Mouse (Mus musculus) spleen, postnatal 10 days (tissue): ENCODE measurements around the gene Tesk1.

Source experiments
- DNase-seq, 2 experiments: peaks; one replicate each; pipeline ENCODE4 v3.0.0; 2021 to 2022; ENCODE audit warnings: low spot score in 2 of 2

Gene Tesk1

GRCm38 (mm10) chr4:43418973-43419656, 22.6 kb upstream of the Tesk1 start:
- no peak for DNase-seq

DNA sequence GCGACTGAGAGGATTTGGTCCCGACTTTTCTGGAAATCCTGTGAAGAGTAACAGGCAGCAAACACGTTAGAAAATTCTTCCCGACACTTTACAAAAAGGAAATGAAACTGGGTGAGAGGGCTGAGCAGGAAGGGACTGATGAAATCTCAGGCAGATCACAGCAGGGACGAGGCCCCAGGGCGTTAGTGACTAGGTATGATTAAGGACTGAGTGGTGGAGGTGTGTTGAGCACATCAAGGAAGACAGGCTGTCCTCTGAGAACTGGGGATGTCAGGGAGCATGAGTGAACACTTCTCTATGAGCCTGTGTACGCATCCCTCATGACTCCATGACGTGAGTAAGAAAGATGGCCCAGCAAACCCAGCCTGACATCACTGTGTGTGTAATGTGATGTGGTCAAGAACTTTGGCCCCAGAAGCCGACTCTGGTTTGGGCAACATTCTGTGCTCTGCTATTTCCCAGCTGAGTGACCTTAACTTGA, 21.9 kb upstream of the Tesk1 start:
- DNase-seq, result no peak

- DNase-seq, result peak; percentile 44 to 79
Measured at GRCm38 (mm10) chr4:43420305-43420704, 21.4 kb upstream of the Tesk1 start.

DNA sequence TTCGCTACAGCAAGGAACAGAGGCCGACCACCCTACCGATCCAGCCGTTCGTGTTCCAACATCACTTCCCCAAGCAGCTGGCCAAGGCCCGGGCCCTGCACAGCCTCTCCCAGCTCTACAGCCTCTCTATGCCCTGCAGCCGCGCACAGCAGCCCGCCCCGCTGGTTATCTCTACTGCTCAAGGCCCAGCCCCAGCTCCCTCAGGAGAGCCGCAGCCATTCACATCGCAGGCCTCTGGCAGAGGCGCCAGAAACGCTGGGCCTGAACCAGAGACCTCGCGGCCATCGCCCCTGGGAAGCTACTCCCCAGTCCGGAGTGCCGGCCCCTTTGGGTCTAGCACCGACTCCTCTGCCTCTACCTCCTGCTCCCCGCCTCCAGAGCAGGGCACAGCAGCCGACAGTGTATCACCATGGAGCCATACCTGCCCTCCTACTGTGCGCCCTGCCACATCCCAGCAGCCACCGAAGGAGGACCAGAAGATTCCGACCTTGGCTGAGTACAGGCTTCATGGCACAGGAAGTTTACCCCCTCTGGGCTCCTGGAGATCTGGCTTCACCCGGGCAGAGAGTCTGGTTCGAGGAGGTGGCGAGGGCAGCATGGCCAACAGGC, 20.0 kb upstream of the Tesk1 start:
- DNase-seq, result no peak

DNA sequence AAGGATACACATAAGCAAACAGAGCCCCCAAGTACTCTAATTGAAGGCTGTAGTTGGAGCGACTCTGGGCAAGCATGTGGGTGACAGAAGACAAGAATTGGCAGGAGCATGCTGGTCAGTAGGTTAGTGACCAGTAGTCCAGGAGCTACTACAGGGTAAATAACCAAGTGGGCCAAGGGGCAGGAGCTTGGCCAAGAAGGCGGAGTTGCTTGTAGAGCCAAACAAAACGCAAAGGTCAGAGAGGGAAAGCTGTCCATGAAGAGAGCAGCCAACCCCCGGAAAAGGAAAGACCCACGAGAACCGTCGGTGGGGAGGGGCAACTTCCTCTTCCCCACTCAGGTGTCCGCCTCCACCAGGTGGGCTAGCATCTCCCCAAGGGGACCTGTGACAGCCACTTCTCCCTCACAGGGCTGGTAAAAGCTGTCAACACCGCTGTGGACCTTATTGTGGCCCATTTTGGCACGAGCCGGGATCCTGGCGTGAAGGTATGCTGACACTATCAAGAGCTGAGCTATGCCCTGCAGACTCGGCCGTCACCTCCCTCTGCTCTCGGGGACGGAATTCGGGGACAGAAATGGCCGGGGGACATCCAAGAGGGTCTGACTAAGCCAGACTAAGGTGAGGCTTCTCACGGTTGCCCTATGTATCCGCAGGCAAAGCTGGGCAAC, 18.3 kb upstream of the Tesk1 start:
- no peak for DNase-seq

DNA sequence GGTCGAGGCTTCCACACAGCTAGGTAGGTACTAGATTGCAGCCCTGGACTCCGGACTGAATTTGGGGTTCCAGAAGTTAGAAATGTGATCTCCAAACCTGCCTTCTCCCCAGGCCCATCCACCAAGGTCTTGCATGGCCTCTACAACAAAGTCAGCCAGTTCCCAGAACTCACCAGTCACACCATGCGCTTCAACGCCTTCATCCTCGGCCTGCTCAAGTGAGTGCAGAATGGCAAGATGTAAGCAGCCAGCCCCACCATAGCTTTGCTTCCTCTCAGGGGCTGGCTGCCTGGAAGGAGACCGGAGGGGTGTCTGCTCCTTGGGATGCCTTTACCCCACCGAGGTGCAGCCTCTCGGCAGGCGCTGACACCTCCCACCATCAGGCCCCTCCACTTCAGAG, 17.7 kb upstream of the Tesk1 start:
- no peak for DNase-seq

DNA sequence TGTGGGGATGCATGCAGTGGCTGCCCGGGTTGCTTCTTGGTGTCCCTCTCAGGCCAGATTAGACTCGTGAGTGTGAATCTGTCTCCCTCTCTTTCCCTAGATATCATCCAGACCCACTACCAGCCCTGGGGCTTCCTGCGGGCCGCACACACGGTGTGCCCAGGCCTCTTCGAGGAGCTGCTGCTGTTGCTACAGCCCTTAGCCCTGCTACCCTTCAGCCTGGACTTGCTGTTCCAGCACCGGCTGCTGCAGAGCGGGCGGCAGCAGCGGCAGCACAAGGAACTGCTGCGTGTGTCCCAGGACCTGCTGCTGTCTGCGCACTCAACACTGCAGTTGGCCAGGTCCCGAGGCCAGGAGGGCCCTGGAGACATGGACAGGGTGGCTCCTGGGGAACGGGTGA, 16.5 kb upstream of the Tesk1 start:
- DNase-seq, result no peak

- no peak for DNase-seq
Measured at GRCm38 (mm10) chr4:43425648-43426380, 15.9 kb upstream of the Tesk1 start.

GRCm38 (mm10) chr4:43426487-43426886, 15.3 kb upstream of the Tesk1 start:
- no peak for DNase-seq

DNA sequence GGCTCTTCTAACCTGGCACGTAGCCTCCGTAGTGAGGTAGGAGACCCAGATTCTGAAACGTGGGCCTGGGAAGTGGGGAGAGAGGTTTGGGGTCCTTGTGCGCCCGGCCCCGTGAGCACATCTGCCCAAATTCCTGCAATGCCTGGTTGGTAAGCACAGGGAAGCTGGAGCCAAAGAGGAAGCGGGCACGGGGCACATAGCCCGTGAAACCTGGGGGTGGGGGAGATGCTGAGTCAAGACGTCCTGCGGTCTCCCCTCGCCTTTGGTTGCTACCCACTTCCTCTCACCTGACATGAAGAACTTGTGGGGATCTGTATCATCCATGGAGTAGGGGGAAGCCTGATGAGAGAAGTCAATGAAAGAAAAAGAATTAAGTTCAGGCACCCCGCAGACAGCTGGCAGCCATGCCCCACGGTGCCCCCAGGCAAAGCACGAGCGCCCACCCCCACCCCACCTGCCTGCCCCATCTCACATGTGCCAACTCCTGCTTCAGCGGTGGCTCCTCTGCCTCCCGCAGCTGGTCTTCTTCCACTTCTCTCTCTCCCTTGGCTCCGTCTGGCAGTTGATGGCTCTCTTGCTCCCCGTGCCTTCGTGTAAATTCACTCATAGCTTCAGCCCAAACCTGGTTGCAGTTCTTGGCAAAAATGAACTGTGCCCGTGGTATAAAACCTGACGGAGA, 14.1 kb upstream of the Tesk1 start:
- DNase-seq, result no peak

GRCm38 (mm10) chr4:43428180-43428861, 13.4 kb upstream of the Tesk1 start:
- no peak for DNase-seq

- no peak for DNase-seq
Measured at GRCm38 (mm10) chr4:43428946-43429345, 12.8 kb upstream of the Tesk1 start, which contains the start of gene Fam166b. Gene Fam166b, minus strand, starts transcription at chr4:43429134.

DNA sequence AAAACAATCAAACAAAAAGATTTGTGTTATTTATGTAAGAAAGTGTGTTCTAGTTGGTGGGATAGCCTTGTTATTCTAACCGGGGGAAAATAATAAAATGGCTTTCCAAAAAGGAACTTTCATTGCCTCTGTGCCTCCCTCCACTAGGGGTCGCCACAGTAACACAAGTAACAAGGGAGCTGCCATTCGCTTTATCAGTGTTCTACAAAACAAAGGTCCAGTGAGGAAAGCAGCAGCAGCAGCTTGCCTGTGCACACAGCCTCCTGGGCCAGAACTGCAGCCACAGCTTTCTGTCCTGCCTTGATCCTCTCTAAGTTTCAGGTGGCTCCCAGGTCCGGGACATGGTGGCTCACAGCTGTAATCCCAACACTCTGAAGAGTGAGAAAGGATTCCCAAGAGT, 10.0 kb upstream of the Tesk1 start:
- DNase-seq, result peak; percentile 64 to 88

- DNase-seq, result no peak
Measured at GRCm38 (mm10) chr4:43432832-43433231, 8.9 kb upstream of the Tesk1 start.

GRCm38 (mm10) chr4:43442044-43442443, 305 bp downstream of the Tesk1 start:
- peak; percentile 91 to 98 for DNase-seq

- peak; percentile 46 to 77 for DNase-seq
Measured at GRCm38 (mm10) chr4:43442456-43443361, 970 bp downstream of the Tesk1 start.

GRCm38 (mm10) chr4:43443511-43443910, 1.8 kb downstream of the Tesk1 start:
- DNase-seq, result peak; percentile 36 to 48

DNA sequence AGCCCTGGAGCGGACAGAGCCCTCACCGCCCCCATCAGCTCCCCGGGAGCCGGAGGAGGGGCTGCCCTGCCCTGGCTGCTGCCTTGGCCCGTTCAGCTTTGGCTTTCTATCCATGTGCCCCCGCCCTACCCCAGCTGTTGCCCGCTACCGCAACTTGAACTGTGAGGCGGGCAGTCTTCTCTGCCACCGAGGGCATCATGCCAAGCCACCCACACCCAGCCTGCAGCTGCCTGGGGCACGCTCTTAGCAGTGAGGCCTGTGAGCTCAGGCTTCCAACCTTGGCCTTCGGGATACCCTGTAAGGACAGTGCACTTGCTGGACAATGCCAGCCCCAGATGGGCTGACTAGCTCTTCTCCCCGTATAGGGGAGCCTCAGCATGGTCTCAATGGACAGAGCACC, 5.5 kb downstream of the Tesk1 start:
- DNase-seq, result peak in 1 of 2 experiments; percentile 26

DNA sequence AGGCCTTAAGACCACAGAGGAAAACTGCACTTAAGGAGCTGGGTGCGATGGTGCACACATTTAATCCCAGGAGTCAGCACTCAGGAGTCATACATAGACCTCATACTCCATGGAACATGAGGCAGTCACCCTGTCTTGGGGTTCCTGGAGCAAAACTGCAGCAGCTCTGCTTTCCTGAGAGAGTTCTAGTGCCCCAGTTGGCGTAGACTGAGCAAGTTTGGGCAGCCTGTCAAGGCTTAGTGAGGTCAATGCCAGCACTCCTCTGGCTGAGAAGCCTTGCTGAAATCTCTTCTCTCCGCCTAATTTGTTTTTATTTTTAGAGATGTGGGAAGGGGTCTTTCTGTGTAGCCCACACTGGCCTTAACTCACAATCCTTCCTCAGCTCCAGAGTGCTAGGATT, 6.8 kb downstream of the Tesk1 start:
- no peak for DNase-seq

DNA sequence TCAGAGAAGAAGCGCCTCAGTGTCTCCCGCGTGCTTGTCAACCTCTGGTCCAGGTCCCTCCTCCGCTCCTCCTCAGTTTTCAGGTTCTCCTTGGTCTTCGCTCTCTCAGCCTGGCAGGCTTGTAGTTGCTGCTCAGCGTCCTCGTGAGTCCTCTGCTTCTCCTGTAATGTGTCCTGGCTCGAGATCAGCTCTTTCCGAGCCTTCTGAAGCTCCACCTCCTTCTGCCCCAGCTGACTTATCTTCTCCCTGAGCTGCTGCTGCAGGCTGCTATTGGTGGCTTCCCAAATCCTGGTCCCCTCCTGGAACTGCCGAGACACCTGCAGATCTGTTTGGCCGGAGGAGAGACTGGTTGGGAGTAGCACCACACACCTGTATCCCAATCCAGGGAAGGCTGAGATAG, 10.6 kb downstream of the Tesk1 start:
- DNase-seq, result no peak
